Mouse (Mus musculus) liver, embryonic 14.5 days (tissue): ENCODE data around the gene Armc2. TPM values are rescaled to one million over a fixed set of nuclear protein-coding genes. Genes with fewer than 3 reads are reported as not detected.

ENCODE experiments used
- ATAC-seq: fragments of 200-750 bp; cut with Nextera tagmentation; 2 replicates; pipeline ENCODE4 v1.8.0; 2017; ENCODE audit warnings: moderate number of reproducible peaks, mild to moderate bottlenecking, moderate library complexity; ENCODE audit not compliant: insufficient read depth
- DNase-seq, 3 experiments: peaks; one replicate each; pipeline ENCODE4 v3.0.0-alpha.2; 2012 to 2013; ENCODE audit warnings: low read depth in 3 of 3, low spot score in 3 of 3
- H3K27ac ChIP-seq: fragments of 300-500 bp; sonication (generic); 2 replicates; pipeline ENCODE4 v1.5.1; 2014; ENCODE audit warnings: moderate library complexity, mild to moderate bottlenecking, control low read depth, inconsistent platforms
- H3K27me3 ChIP-seq: fragments of 300-500 bp; sonication (generic); 2 replicates; pipeline ENCODE4 v1.6.1; 2014; ENCODE audit warnings: mild to moderate bottlenecking, low read length, moderate library complexity; ENCODE audit not compliant: control insufficient read depth, insufficient read depth
- H3K36me3 ChIP-seq: fragments of 300-500 bp; sonication (generic); replicated peaks from 2 replicates; pipeline ENCODE4 v1.6.1; 2014; ENCODE audit warnings: low read depth; ENCODE audit not compliant: control insufficient read depth, insufficient read depth
- H3K4me1 ChIP-seq, 2 experiments: fragments of 200-500 bp in 1 of 2; fragments of 300-500 bp in 1 of 2; sonication (generic) in 1 of 2; replicated peaks; 2 replicates each; pipeline ENCODE4 v1.6.1; 2012 to 2014; ENCODE audit warnings: antibody characterized with exemption in 1 of 2, inconsistent platforms in 1 of 2, low read length in 1 of 2; ENCODE audit not compliant: control insufficient read depth in 2 of 2, insufficient read depth in 2 of 2
- H3K4me2 ChIP-seq: fragments of 300-500 bp; sonication (generic); 2 replicates; pipeline ENCODE4 v1.6.1; 2014; ENCODE audit warnings: low read depth, mild to moderate bottlenecking, control low read depth, moderate library complexity
- H3K4me3 ChIP-seq, 2 experiments: fragments of 200-500 bp in 1 of 2; fragments of 300-500 bp in 1 of 2; sonication (generic) in 1 of 2; 2 replicates each; pipeline ENCODE4 v1.5.1; 2012 to 2014; ENCODE audit warnings: low read depth in 2 of 2, low read length in 2 of 2, mild to moderate bottlenecking in 2 of 2, control low read depth in 1 of 2, inconsistent platforms in 1 of 2, moderate library complexity in 1 of 2; ENCODE audit not compliant: insufficient read depth in 1 of 2
- H3K9ac ChIP-seq: fragments of 300-500 bp; sonication (generic); replicated peaks from 2 replicates; pipeline ENCODE4 v1.6.1; 2014; ENCODE audit warnings: mild to moderate bottlenecking, control low read depth, moderate library complexity
- H3K9me3 ChIP-seq: fragments of 300-500 bp; sonication (generic); 2 replicates; pipeline ENCODE4 v1.6.1; 2016; ENCODE audit warnings: low read length, mixed read lengths; ENCODE audit not compliant: control insufficient read depth
- CTCF ChIP-seq: IDR thresholded peaks from 2 replicates; pipeline ENCODE4 v1.5.1; 2016; ENCODE audit warnings: antibody characterized with exemption, low read depth, control low read depth
- EP300 ChIP-seq: IDR thresholded peaks from 2 replicates; pipeline ENCODE4 v1.6.1; 2016; ENCODE audit warnings: antibody characterized with exemption, low read depth
- WGBS: fragments of 180-500 bp; shearing (Covaris S2); extraction: QIAGEN DNeasy Blood & Tissue Kit; methylation state at CpG from one replicate; pipeline ENCODE4 v1.1.7; 2014; ENCODE audit not compliant: insufficient replicate concordance; 5-methylcytosine and 5-hydroxymethylcytosine counted together
- polyA plus RNA-seq, 2 experiments: library from polyadenylated mRNA; depleted of rRNA in 1 of 2; stranded (reverse) in 1 of 2; unstranded in 1 of 2; fragments of >200 nt; fragmentation: Nextera tagmentation in 1 of 2; extraction: Ambion mirVana in 1 of 2; gene quantifications; 2 replicates each; pipeline versions ENCODE4 v1.2.1 to v1.2.3; 2012 to 2014

The Armc2 gene
- polyA plus RNA-seq, 2 experiments, result 0.10 TPM; not detected in 1

DNA sequence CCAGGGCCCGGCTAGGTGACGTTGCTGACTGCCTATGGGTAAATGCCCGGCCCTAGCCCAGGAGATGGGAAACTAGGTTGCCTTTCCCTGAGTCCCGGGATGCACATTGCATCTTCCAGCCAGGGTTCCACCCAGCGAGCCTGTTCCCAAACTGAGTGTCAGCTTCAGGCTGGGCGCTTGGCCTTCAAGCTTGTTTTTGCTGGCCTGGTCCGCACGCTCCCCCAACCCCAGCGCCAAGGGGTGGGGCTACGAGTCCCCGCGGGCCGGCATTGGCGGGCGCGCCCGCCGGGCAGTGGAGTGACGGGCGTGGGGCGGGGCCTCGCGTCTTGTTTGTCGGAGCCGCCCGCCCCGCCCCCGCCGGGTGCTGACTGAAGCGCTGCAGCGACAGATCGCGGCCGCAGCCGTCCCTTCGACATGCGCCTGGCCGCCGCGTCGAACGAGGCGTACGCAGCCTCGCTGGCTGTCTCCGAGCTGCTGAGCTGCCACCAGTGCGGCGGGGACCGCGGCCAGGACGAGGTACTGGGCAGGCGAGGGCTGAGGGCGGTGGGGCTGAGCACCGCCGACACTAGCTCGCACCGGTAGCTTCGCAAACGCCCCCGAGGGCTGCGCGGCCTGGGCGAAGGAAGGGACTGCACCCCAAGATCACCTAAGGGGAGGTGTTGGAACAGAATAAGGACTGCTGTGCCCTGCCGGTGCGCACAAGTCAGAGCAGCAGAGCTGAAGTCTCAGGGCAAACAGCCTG lies 131.0 kb downstream of the Armc2 start:
- Histone ChIP-seq H3K4me3 (peak overlapping the region; percentile 76 to 97), H3K27me3 (no peaks in the 10 kb centered on the region), H3K27ac (peak overlapping the region; percentile 97), H3K4me1 (peaks cover 11 to 13% of the 10 kb centered on the region in 2 experiments), H3K9ac (peak overlapping the region; percentile 97), H3K9me3 (no peaks in the 10 kb centered on the region), H3K36me3 (no peaks in the 10 kb centered on the region), H3K4me2 (peak overlapping the region; percentile 94)
- WGBS, result 1% methylated on average over 65 of the region's 65 CpGs
- DNase-seq (peak; percentile 88 to 93 (median 91)), ATAC-seq (peak; percentile 96)
- peak; percentile 43 for TF ChIP-seq CTCF
- TF ChIP-seq EP300, result no peak

DNA sequence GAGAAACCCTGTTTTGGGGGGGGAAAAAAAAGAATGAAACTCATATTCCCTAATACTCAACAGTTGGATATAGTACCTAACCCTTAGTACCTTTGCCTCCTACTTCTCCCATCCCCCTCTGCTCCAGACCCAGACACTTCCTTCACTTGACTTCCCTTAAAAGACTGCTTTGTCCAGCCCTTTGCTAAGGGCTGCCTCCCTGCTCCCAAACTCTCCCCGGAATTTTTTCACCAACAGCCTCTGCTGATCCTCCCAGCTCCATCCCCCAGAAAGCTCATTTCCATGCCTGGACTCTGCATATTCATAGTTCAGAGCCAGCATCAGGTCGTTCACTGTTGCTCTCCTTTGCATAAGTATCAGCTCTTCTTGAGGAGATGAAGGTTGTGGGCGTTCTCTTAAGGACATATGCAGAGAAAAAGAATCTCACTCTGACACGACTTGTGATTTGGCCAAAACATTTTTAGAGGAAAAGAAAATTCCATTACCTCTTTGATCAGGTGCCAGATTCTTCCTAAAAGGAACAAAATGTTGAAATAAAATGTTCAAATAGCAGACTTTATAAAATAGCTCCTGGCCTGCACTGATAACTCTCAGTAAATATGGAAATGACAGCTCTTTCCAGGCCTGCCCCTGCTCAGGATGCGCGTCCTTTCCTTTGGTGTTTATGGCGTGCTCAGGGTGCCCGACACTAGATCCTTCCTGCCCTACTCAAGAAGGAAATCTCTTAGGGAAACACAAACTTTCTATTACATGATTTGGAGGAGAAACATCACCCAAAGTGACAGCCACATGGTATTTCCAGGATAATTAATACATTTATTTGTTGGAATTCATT lies 134.3 kb downstream of the Armc2 start:
- H3K4me2 ChIP-seq, result no peak overlapping the region
- no peak overlapping the region for H3K4me3 ChIP-seq
- no peaks in the 10 kb centered on the region for H3K36me3 ChIP-seq
- TF ChIP-seq EP300, result no peak
- no peak for TF ChIP-seq CTCF
- H3K27me3 ChIP-seq, result no peaks in the 10 kb centered on the region
- no peaks in the 10 kb centered on the region for H3K9me3 ChIP-seq
- H3K9ac ChIP-seq, result no peak overlapping the region
- ATAC-seq (no peak), DNase-seq (no peak)
- 59% methylated on average over 8 of the region's 8 CpGs for WGBS
- H3K4me1 ChIP-seq, result peaks cover 8 to 10% of the 10 kb centered on the region in 2 experiments
- no peak overlapping the region for H3K27ac ChIP-seq

DNA sequence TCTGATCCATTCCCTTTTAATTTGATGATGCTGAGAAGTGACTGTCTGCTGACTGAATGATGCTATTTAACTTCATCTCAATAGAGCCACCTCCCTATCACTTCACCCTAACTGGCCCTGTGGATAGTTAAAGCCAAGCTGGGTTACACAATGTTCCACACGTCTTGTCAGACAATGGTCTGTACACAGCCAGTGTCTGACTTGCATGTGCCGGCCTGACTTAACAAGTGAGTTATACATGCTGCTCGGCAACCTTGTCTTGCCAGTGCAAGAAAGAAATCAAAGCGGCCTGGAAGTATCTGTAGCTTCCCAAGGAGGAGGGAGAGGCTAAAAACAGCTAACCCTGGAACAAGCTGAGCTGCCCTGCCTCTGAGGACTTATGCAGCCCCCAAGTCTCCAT lies 136.8 kb downstream of the Armc2 start:
- DNase-seq, result no peak
- Histone ChIP-seq H3K9ac (no peak overlapping the region), H3K27ac (no peak overlapping the region), H3K4me3 (no peak overlapping the region), H3K4me2 (no peak overlapping the region), H3K4me1 (peaks cover 0 to 5% of the 10 kb centered on the region in 2 experiments; a peak in 2 of 4 replicates), H3K9me3 (no peaks in the 10 kb centered on the region), H3K36me3 (no peaks in the 10 kb centered on the region), H3K27me3 (no peaks in the 10 kb centered on the region)
- TF ChIP-seq EP300 (no peak), CTCF (no peak)
- 69% methylated on average over 4 of the region's 4 CpGs for WGBS
- ATAC-seq, result no peak

DNA sequence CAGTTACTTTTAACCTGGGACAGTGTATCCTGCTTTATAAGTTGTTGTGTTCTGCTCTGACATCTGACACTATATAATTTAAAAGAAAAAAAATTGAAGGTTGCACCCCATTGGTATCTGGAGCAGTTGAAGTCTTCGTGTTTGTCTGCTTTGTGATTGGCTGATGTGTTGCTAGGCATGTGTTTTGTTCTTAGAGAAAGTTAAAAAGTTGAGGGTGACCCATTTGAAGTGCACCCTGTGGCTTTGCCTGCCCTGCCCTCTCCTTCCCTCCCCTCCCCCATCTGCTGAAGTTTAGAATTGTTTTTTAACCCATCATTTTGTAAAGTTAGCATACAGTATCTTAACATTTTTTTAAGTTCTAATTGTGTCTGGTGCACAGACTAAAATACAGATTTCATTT lies 137.5 kb downstream of the Armc2 start:
- H3K4me3 ChIP-seq, result no peak overlapping the region
- no peaks in the 10 kb centered on the region for H3K36me3 ChIP-seq
- H3K9me3 ChIP-seq, result no peaks in the 10 kb centered on the region
- no peak overlapping the region for H3K9ac ChIP-seq
- TF ChIP-seq CTCF, result no peak
- no peak for TF ChIP-seq EP300
- no peak for ATAC-seq
- no peak for DNase-seq
- no peak overlapping the region for H3K4me2 ChIP-seq
- no peaks in the 10 kb centered on the region for H3K27me3 ChIP-seq
- 15% methylated on average over 1 of the region's 1 CpGs for WGBS
- H3K4me1 ChIP-seq, result peaks cover 0 to 5% of the 10 kb centered on the region in 2 experiments; a peak in 2 of 4 replicates
- no peak overlapping the region for H3K27ac ChIP-seq

DNA sequence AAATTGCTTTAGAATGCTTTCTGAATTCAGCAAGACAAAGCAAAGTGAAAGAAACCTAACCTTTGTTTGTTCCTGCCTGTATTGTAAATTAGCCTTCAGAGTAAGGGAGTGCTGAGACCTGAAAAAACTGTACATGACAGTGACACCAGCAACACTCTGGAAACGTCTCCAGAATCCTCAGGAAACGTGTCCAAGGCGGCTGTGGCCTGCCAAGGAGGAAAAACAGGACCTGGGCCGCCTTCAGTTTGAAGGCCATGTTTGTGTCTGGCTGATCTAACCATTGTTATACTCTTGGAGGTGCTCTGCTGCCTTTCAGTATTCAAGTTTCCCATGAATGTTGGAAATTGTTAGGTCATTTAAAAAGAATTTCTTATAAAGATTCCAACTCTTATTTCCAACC lies 138.0 kb downstream of the Armc2 start:
- H3K36me3 ChIP-seq, result no peaks in the 10 kb centered on the region
- H3K9me3 ChIP-seq, result no peaks in the 10 kb centered on the region
- 51% methylated on average over 4 of the region's 4 CpGs for WGBS
- peaks cover 0 to 5% of the 10 kb centered on the region in 2 experiments; a peak in 2 of 4 replicates for H3K4me1 ChIP-seq
- H3K4me3 ChIP-seq, result no peak overlapping the region
- no peak overlapping the region for H3K27ac ChIP-seq
- DNase-seq (no peak), ATAC-seq (no peak)
- TF ChIP-seq CTCF (no peak), EP300 (no peak)
- H3K4me2 ChIP-seq, result no peak overlapping the region
- H3K9ac ChIP-seq, result no peak overlapping the region
- no peaks in the 10 kb centered on the region for H3K27me3 ChIP-seq
